Mouse (Mus musculus) forebrain, embryonic 14.5 days (tissue): Measurements from ENCODE around the gene Bcl11a. TPM values are rescaled to one million over a fixed set of nuclear protein-coding genes. Genes with fewer than 3 reads are reported as not detected.
A peak's percentile ranks its signal among the peaks of the same experiment; 100 is the strongest.

ENCODE experiments used
- ATAC-seq: fragments of 200-750 bp; cut with Nextera tagmentation; 2 replicates; pipeline ENCODE4 v1.8.0; 2017; ENCODE audit warnings: mild to moderate bottlenecking, moderate library complexity
- DNase-seq: peaks from one replicate; pipeline ENCODE4 v3.0.0-alpha.2; 2015; ENCODE audit warnings: low spot score
- H3K27ac ChIP-seq: fragments of 300-500 bp; sonication (generic); 2 replicates; pipeline ENCODE4 v1.5.1; 2014; ENCODE audit warnings: low read depth, mild to moderate bottlenecking, control low read depth, low read length, moderate library complexity
- H3K27me3 ChIP-seq: fragments of 300-500 bp; sonication (generic); replicated peaks from 2 replicates; pipeline ENCODE4 v1.6.1; 2014; ENCODE audit warnings: low read length, control low read depth, mixed read lengths; ENCODE audit not compliant: control insufficient read depth, insufficient read depth
- H3K36me3 ChIP-seq: fragments of 300-500 bp; sonication (generic); 2 replicates; pipeline ENCODE4 v1.6.1; 2014; ENCODE audit warnings: low read length, control low read depth; ENCODE audit not compliant: control insufficient read depth, insufficient read depth
- H3K4me1 ChIP-seq: fragments of 300-500 bp; sonication (generic); 2 replicates; pipeline ENCODE4 v1.6.1; 2014; ENCODE audit warnings: antibody characterized with exemption, low read length, control low read depth; ENCODE audit not compliant: control insufficient read depth, insufficient read depth
- H3K4me2 ChIP-seq: fragments of 300-500 bp; sonication (generic); 2 replicates; pipeline ENCODE4 v1.6.1; 2014; ENCODE audit warnings: mild to moderate bottlenecking, control low read depth, low read length
- H3K4me3 ChIP-seq: fragments of 300-500 bp; sonication (generic); 2 replicates; pipeline ENCODE4 v1.5.1; 2014; ENCODE audit warnings: low read depth, low read length, control low read depth
- H3K9ac ChIP-seq: fragments of 300-500 bp; sonication (generic); 2 replicates; pipeline ENCODE4 v1.6.1; 2014; ENCODE audit warnings: mild to moderate bottlenecking, low read length, control low read depth, moderate library complexity
- H3K9me3 ChIP-seq: fragments of 300-500 bp; sonication (generic); replicated peaks from 2 replicates; pipeline ENCODE4 v1.6.1; 2016; ENCODE audit warnings: low read length, control low read depth, mixed read lengths; ENCODE audit not compliant: control insufficient read depth
- WGBS: fragments of 180-500 bp; shearing (Covaris S2); extraction: QIAGEN DNeasy Blood & Tissue Kit; methylation state at CpG from one replicate; pipeline ENCODE4 v1.1.7; 2014; 5-methylcytosine and 5-hydroxymethylcytosine counted together
- polyA plus RNA-seq: library from polyadenylated mRNA; unstranded; fragments of >200 nt; fragmentation: Nextera tagmentation; extraction: Ambion mirVana; gene quantifications from 2 replicates; pipeline ENCODE4 v1.2.1, GENCODE M21; 2014

The Bcl11a gene
- polyA plus RNA-seq, 1 experiment from 2014 or later, result 148 TPM

DNA sequence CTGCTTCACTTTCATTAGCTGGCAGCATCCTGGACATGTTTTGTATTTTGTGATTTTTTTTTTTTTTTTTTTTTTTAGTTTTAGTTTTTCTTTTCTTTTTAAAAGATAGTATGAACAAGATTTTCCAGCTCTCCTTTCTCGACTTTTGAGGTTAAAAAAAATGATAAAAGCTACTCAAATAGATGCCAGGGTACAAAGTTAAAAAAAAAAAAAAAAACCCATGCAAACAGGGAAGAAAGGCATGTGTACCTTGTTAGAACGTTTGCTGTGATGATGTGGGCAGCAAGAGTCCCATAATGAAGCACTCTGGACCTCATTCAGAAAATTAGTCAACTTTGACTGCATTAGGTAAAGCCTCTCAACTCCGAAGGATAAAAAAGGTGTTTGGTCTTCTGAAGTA, 6.2 kb downstream of the Bcl11a start:
- H3K27ac ChIP-seq, result peak overlapping the region; percentile 100
- H3K27me3 ChIP-seq, result no peaks in the 10 kb centered on the region
- no peak for DNase-seq
- peak overlapping the region; percentile 100 for H3K9ac ChIP-seq
- peak overlapping the region; percentile 98 for H3K4me2 ChIP-seq
- ATAC-seq, result no peak
- H3K4me1 ChIP-seq, result peaks cover 41% of the 10 kb centered on the region
- no peaks in the 10 kb centered on the region for H3K9me3 ChIP-seq
- WGBS, result 14% methylated on average over 3 of the region's 3 CpGs
- H3K4me3 ChIP-seq, result peak overlapping the region; percentile 91
- peaks cover 37% of the 10 kb centered on the region for H3K36me3 ChIP-seq

DNA sequence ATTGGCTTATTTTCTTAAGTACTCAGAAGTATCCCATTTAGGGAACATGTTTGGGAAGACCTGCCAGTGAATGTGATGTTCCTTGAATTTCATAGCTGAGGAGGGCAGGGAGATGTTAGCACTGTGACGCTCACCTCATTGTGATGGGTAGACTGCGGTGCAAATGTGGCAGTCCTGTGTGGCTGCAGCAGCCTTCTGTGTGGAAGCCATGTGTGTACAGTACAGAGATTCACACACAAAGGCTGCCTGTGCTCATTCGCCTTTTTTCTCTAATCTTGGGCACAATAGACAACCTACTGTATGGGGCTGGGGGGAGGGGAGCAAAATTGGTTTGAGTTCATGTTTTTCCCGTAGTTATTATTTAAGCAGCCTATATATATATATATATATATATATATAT, 6.7 kb downstream of the Bcl11a start:
- Histone ChIP-seq H3K4me1 (peaks cover 45% of the 10 kb centered on the region), H3K4me2 (peak overlapping the region; percentile 98), H3K27ac (peak overlapping the region; percentile 100), H3K27me3 (no peaks in the 10 kb centered on the region), H3K9me3 (no peaks in the 10 kb centered on the region), H3K4me3 (peak overlapping the region; percentile 91), H3K36me3 (peaks cover 42% of the 10 kb centered on the region), H3K9ac (peak overlapping the region; percentile 63)
- ATAC-seq (no peak), DNase-seq (peak; percentile 73)
- WGBS, result 11% methylated on average over 4 of the region's 4 CpGs

DNA sequence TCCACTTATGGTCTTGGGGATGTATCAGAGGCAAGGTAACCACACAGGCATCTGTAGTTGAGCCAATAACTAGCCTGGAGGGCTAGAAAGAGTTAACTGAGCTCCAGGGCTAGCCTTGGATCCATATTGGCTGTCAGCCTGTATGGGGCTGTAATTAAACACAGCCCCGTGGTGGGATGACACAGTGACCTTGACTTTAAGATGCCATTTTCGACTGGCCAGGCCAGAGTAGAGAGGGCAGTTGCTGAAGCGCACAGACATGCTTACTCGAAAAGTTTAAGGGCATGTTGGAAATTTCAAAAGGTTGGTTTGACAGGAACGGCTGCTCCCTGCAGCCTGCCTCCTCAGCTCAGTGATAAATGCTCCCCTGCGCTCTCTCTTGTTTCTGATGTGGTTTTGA, 8.1 kb downstream of the Bcl11a start:
- peak overlapping the region; percentile 79 for H3K27ac ChIP-seq
- peak overlapping the region; percentile 69 for H3K9ac ChIP-seq
- H3K27me3 ChIP-seq, result no peaks in the 10 kb centered on the region
- H3K36me3 ChIP-seq, result peaks cover 51% of the 10 kb centered on the region
- DNase-seq, result no peak
- H3K9me3 ChIP-seq, result no peaks in the 10 kb centered on the region
- ATAC-seq, result no peak
- peaks cover 57% of the 10 kb centered on the region for H3K4me1 ChIP-seq
- 45% methylated on average over 6 of the region's 6 CpGs for WGBS
- H3K4me3 ChIP-seq, result peak overlapping the region; percentile 9; the same call in 1 of the 2 replicates
- peak overlapping the region; percentile 98 for H3K4me2 ChIP-seq

DNA sequence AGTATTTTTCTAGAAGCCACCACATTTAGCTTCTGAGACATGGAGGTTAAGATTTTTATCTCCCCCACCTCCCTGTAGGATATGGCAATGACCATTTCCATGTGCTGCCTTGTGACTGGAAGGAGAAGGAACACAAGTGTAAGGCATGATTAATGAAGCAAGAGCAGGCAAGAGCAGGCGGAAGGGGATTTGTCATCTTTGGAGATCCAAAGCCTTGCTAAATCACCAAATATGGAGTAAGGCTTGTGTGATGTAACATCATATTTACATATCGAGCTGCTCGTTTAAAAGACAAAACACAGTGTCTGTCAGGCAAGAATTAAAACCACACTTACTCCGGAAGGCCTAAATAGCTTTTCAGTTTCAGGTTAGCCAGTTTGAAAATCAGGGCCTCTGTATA, 9.2 kb downstream of the Bcl11a start:
- peaks cover 51% of the 10 kb centered on the region for H3K36me3 ChIP-seq
- ATAC-seq (no peak), DNase-seq (no peak)
- WGBS, result 46% methylated on average over 4 of the region's 4 CpGs
- H3K4me1 ChIP-seq, result peaks cover 66% of the 10 kb centered on the region
- H3K9ac ChIP-seq, result peak overlapping the region; percentile 35; the same call in 1 of the 2 replicates
- no peaks in the 10 kb centered on the region for H3K27me3 ChIP-seq
- H3K9me3 ChIP-seq, result no peaks in the 10 kb centered on the region
- peak overlapping the region; percentile 9; the same call in 1 of the 2 replicates for H3K4me3 ChIP-seq
- peak overlapping the region; percentile 98 for H3K4me2 ChIP-seq
- peak overlapping the region; percentile 71 for H3K27ac ChIP-seq

DNA sequence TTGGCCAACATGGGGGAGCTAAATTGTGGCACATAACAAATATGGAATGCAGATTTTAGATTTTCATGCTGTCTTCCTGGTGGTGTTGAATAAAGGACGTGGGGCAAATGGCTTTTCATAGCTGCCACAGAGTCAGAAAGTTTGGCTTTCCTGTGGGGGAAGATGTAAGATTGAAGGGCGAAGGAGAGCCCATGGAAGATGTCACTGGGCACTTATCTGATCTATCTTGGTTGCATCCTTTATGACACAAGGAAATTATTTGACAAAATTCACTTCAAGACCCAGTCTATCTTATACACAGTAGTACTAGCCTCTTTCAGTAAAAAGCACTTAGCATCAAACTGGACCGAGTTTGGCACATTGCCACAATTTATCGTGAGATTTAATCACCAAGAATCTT, 12.6 kb downstream of the Bcl11a start:
- Histone ChIP-seq H3K4me3 (no peak overlapping the region), H3K4me2 (peak overlapping the region; percentile 98), H3K9me3 (no peaks in the 10 kb centered on the region), H3K27ac (peak overlapping the region; percentile 59; the same call in 1 of the 2 replicates), H3K27me3 (no peaks in the 10 kb centered on the region), H3K4me1 (peaks cover 78% of the 10 kb centered on the region), H3K9ac (peak overlapping the region; percentile 35), H3K36me3 (peaks cover 56% of the 10 kb centered on the region)
- ATAC-seq (no peak), DNase-seq (no peak)
- WGBS, result 52% methylated on average over 4 of the region's 4 CpGs

DNA sequence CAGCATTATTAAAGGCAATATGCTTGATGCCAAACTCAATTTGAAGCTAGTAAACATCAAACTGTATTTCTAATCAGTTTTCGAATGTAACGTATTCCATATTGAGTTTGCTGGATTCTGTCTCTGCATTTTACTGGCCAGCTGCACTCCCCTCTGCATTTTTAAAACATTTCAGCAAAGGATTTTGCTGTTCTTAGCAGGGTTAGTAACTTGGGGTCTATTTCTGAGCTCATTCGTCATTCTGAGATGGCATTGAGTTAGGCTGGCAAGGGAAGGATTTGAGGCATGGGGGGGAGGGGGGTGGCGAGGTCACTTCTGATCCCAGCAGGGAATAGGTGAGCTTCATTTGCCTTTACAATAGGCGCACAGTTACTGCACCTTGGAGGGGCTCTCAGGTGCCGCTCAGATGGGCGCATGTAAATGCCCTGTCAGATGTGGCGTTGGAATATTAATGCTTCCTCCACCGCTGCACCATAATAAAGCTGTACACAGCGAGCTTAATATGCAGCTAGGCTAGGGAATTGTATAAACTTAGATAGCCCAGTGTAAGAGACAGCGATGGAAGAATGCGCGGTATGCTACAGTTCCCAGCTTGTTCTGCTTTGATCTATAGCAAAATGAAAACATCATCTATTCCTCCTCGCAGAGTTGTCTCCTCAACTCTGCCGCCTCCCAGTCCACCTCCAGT, 13.7 kb downstream of the Bcl11a start:
- WGBS, result 20% methylated on average over 15 of the region's 15 CpGs
- no peak for ATAC-seq

DNA sequence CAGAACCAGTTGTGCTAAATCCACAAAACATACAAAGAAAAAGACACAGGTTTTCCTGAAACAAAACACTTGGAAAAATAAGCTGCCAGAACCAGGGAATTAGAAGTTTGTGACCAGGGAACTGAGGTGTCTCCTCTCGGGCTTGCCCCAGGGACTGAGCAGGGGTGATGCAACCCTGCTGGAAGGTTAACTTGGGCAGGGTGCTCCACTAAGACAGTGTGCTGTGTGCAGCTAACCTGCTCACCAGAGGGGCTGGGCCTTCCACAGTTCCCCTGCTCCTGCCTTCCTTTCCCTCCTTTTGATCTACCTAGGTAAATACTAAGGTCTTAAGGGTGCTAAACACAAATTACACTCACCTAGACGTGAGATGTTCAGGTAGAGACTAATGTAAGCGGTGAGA, 14.8 kb downstream of the Bcl11a start:
- Histone ChIP-seq H3K36me3 (peaks cover 34% of the 10 kb centered on the region), H3K27me3 (no peaks in the 10 kb centered on the region), H3K4me1 (peaks cover 78% of the 10 kb centered on the region), H3K4me2 (peak overlapping the region; percentile 17; the same call in 1 of the 2 replicates), H3K9ac (peak overlapping the region; percentile 10), H3K4me3 (no peak overlapping the region), H3K27ac (peak overlapping the region; percentile 75), H3K9me3 (no peaks in the 10 kb centered on the region)
- DNase-seq (no peak), ATAC-seq (no peak)
- WGBS, result 48% methylated on average over 3 of the region's 3 CpGs

More for the DNA sequence above, 13.7 kb downstream of the Bcl11a start:
- H3K4me2 ChIP-seq, result peak overlapping the region; percentile 98
- peaks cover 45% of the 10 kb centered on the region for H3K36me3 ChIP-seq
- peak; percentile 49 for DNase-seq
- peaks cover 76% of the 10 kb centered on the region for H3K4me1 ChIP-seq
- peak overlapping the region; percentile 18 for H3K4me3 ChIP-seq
- no peaks in the 10 kb centered on the region for H3K9me3 ChIP-seq
- H3K9ac ChIP-seq, result peak overlapping the region; percentile 57
- no peaks in the 10 kb centered on the region for H3K27me3 ChIP-seq
- peak overlapping the region; percentile 77 for H3K27ac ChIP-seq

DNA sequence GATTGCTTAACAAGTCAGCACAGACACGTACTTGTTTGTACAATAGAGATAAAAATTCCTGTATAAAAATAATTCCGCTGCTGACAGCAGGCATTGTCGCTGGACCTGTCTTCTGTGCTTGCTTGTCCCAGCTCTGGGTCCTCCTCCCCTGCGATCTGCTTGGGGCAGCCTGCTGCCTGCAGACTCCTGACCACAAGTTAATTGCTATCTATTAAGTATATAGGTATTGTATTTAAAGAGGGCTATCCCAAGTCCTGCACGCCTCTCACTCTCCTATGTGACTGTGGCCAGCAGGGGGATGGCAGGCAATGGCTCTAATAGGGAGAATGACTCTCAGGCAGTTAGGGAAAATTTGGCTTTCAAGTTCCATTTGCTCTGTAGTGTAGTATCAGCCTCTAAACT, 16.2 kb downstream of the Bcl11a start:
- Histone ChIP-seq H3K9me3 (no peaks in the 10 kb centered on the region), H3K4me1 (peaks cover 84% of the 10 kb centered on the region), H3K9ac (peak overlapping the region; percentile 61), H3K4me2 (peak overlapping the region; percentile 49), H3K4me3 (no peak overlapping the region), H3K36me3 (peaks cover 24% of the 10 kb centered on the region), H3K27me3 (no peaks in the 10 kb centered on the region), H3K27ac (peak overlapping the region; percentile 94)
- ATAC-seq (no peak), DNase-seq (no peak)
- WGBS, result 29% methylated on average over 5 of the region's 5 CpGs

DNA sequence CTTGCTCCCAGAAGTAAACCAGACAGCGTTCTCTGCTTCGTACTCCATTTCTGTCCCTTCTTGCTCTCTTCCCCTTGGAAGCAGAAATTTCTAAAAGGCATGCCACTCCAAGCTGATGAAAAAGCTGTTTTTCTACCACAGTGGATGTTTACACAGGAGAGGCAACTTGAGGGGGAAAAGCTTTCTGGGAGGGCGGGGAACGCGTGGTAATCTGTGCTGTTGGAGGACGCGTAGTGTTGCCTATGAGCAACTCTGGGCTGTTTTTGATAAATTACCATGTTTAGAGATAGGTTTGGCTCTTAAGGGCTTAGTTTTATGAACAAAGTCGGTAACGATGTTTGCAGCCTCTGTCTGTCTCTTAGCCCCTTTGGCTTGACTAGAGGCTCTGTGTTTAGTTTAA, 17.4 kb downstream of the Bcl11a start:
- Histone ChIP-seq H3K27me3 (no peaks in the 10 kb centered on the region), H3K9me3 (no peaks in the 10 kb centered on the region), H3K9ac (peak overlapping the region; percentile 61), H3K4me3 (peak overlapping the region; percentile 13), H3K4me1 (peaks cover 84% of the 10 kb centered on the region), H3K36me3 (peaks cover 14% of the 10 kb centered on the region), H3K27ac (peak overlapping the region; percentile 94), H3K4me2 (peak overlapping the region; percentile 49)
- peak; percentile 64 for ATAC-seq
- 8% methylated on average over 9 of the region's 9 CpGs for WGBS
- peak; percentile 87 for DNase-seq
